Mouse (Mus musculus): ENCODE measurements around the gene Coa6. TPM values are rescaled to one million over a fixed set of nuclear protein-coding genes. Genes with fewer than 3 reads are reported as not detected.
A peak's percentile ranks its signal among the peaks of the same experiment; 100 is the strongest.
"Not testable (repeated sequence)": the region's sequence is repeated elsewhere in the genome, so short reads cannot be mapped to it uniquely, and the experiment has no call there.

The Coa6 gene
- polyA plus RNA-seq, 1 experiment from 2014 or later, result 57.9 TPM

- Histone ChIP-seq H3K9ac (ENCODE audit: low read depth, low read length) (no peak overlapping the region), H3K27ac (ENCODE audit: low read depth, low read length) (no peak overlapping the region), H3K36me3 (ENCODE audit: control insufficient read depth, insufficient read depth, low read length) (no peaks in the 10 kb centered on the region), H3K4me1 (replicated peaks; ENCODE audit: control insufficient read depth, insufficient read depth, low read length) (no peaks in the 10 kb centered on the region), H3K4me3 (ENCODE audit: low read depth, low read length) (no peak overlapping the region), H3K9me3 (ENCODE audit: control insufficient read depth, low read length) (no peaks in the 10 kb centered on the region), H3K27me3 (replicated peaks; ENCODE audit: control insufficient read depth, insufficient read depth, low read length) (no peaks in the 10 kb centered on the region), H3K4me2 (no peak overlapping the region)
- no peak for ATAC-seq (replicated peaks; ENCODE audit: low FRiP score)
- 65% methylated on average over 5 of the region's 5 CpGs for WGBS
- no peak for DNase-seq (ENCODE audit: low spot score)
These were observed 26.4 kb upstream of the Coa6 start for GRCm38 (mm10) chr8:126395917-126396316.

- H3K27me3 ChIP-seq (replicated peaks; ENCODE audit: control insufficient read depth, insufficient read depth, low read length), result no peaks in the 10 kb centered on the region
- H3K4me1 ChIP-seq (replicated peaks; ENCODE audit: control insufficient read depth, insufficient read depth, low read length), result no peaks in the 10 kb centered on the region
- no peak overlapping the region for H3K9ac ChIP-seq (ENCODE audit: low read depth, low read length)
- WGBS, result 70% methylated on average over 3 of the region's 3 CpGs
- ATAC-seq (replicated peaks; ENCODE audit: low FRiP score), result no peak
- no peak overlapping the region for H3K27ac ChIP-seq (ENCODE audit: low read depth, low read length)
- no peaks in the 10 kb centered on the region for H3K9me3 ChIP-seq (ENCODE audit: control insufficient read depth, low read length)
- no peak overlapping the region for H3K4me2 ChIP-seq
- no peak for DNase-seq (ENCODE audit: low spot score)
- no peaks in the 10 kb centered on the region for H3K36me3 ChIP-seq (ENCODE audit: control insufficient read depth, insufficient read depth, low read length)
- no peak overlapping the region for H3K4me3 ChIP-seq (ENCODE audit: low read depth, low read length)
These were observed 24.0 kb upstream of the Coa6 start for GRCm38 (mm10) chr8:126398349-126398748.

- DNase-seq (ENCODE audit: low spot score); H3K4me1 ChIP-seq (replicated peaks; ENCODE audit: control insufficient read depth, insufficient read depth, low read length); H3K36me3 ChIP-seq (ENCODE audit: control insufficient read depth, insufficient read depth, low read length); H3K27ac ChIP-seq (ENCODE audit: low read depth, low read length); H3K4me3 ChIP-seq (ENCODE audit: low read depth, low read length); H3K9ac ChIP-seq (ENCODE audit: low read depth, low read length); H3K9me3 ChIP-seq (ENCODE audit: control insufficient read depth, low read length); H3K27me3 ChIP-seq (replicated peaks; ENCODE audit: control insufficient read depth, insufficient read depth, low read length); ATAC-seq (replicated peaks; ENCODE audit: low FRiP score); H3K4me2 ChIP-seq: not testable (repeated sequence)
These were observed 17.8 kb upstream of the Coa6 start for GRCm38 (mm10) chr8:126404550-126404949.

- H3K9ac ChIP-seq (ENCODE audit: low read depth, low read length), result no peak overlapping the region
- H3K27me3 ChIP-seq (replicated peaks; ENCODE audit: control insufficient read depth, insufficient read depth, low read length), result no peaks in the 10 kb centered on the region
- DNase-seq (ENCODE audit: low spot score), result no peak
- no peaks in the 10 kb centered on the region for H3K36me3 ChIP-seq (ENCODE audit: control insufficient read depth, insufficient read depth, low read length)
- no peaks in the 10 kb centered on the region for H3K4me1 ChIP-seq (replicated peaks; ENCODE audit: control insufficient read depth, insufficient read depth, low read length)
- H3K4me2 ChIP-seq, result no peak overlapping the region
- H3K27ac ChIP-seq (ENCODE audit: low read depth, low read length), result no peak overlapping the region
- H3K4me3 ChIP-seq (ENCODE audit: low read depth, low read length), result no peak overlapping the region
- 68% methylated on average over 4 of the region's 4 CpGs for WGBS
- ATAC-seq (replicated peaks; ENCODE audit: low FRiP score), result no peak
- no peaks in the 10 kb centered on the region for H3K9me3 ChIP-seq (ENCODE audit: control insufficient read depth, low read length)
These were observed 17.3 kb upstream of the Coa6 start for GRCm38 (mm10) chr8:126405030-126405429.

- WGBS, result 81% methylated on average over 3 of the region's 3 CpGs
- ATAC-seq (replicated peaks; ENCODE audit: low FRiP score), result peak; percentile 44; the same call in 1 of the 2 replicates
- Histone ChIP-seq H3K27ac (ENCODE audit: low read depth, low read length) (no peak overlapping the region), H3K4me2 (no peak overlapping the region), H3K27me3 (replicated peaks; ENCODE audit: control insufficient read depth, insufficient read depth, low read length) (no peaks in the 10 kb centered on the region), H3K36me3 (ENCODE audit: control insufficient read depth, insufficient read depth, low read length) (peaks cover 2% of the 10 kb centered on the region), H3K9me3 (ENCODE audit: control insufficient read depth, low read length) (no peaks in the 10 kb centered on the region), H3K4me1 (replicated peaks; ENCODE audit: control insufficient read depth, insufficient read depth, low read length) (peaks cover 6% of the 10 kb centered on the region), H3K4me3 (ENCODE audit: low read depth, low read length) (no peak overlapping the region), H3K9ac (ENCODE audit: low read depth, low read length) (no peak overlapping the region)
- no peak for DNase-seq (ENCODE audit: low spot score)
These were observed 1.5 kb upstream of the Coa6 start for GRCm38 (mm10) chr8:126420834-126421233.

DNA sequence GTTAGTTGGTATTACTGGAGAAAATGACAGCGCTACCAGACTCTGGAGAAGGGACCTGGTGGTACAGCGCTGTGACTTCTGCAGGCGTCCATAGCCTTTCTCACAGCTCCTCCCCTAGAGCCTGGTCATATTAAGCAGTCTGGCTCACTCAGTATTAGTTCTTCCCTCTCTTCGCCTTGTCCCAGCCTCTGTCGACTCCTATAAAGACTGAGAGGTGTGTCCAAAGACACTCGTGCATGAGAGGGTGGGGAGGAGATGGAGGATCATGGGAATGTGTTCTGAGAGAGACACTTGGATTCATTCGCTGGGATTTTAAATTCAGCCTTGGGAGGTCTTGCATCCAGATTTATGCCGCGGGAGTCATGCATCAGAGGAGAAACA is 595 bp downstream of the Coa6 start:
- no peak for DNase-seq (ENCODE audit: low spot score)
- WGBS, result 9% methylated on average over 9 of the region's 9 CpGs
- Histone ChIP-seq H3K4me1 (replicated peaks; ENCODE audit: control insufficient read depth, insufficient read depth, low read length) (peaks cover 6% of the 10 kb centered on the region), H3K27me3 (replicated peaks; ENCODE audit: control insufficient read depth, insufficient read depth, low read length) (no peaks in the 10 kb centered on the region), H3K27ac (ENCODE audit: low read depth, low read length) (peak overlapping the region; percentile 71), H3K9me3 (ENCODE audit: control insufficient read depth, low read length) (no peaks in the 10 kb centered on the region), H3K4me2 (peak overlapping the region; percentile 93), H3K4me3 (ENCODE audit: low read depth, low read length) (peak overlapping the region; percentile 92), H3K36me3 (ENCODE audit: control insufficient read depth, insufficient read depth, low read length) (peaks cover 20% of the 10 kb centered on the region), H3K9ac (ENCODE audit: low read depth, low read length) (peak overlapping the region; percentile 80)
- peak; percentile 49 for ATAC-seq (replicated peaks; ENCODE audit: low FRiP score)

DNA sequence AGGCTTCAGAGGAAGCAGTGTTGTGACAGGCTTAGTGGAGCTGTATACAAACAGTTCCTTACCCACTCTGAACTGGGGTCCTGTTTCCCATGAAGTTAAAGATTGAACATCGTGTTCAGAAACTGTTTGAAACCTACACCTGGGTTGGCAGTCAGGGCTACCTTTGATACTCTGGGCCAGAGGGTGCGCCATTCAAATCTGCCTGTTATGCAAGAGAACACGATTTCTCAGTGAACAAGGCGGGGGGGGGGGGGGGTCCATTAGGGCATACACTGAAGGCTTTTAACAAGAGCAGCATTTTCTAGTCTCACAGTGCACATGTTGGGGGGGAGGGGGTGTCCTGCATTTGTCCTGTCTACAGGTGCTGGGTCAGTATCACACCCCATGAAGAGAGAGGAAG is 1.8 kb downstream of the Coa6 start:
- Histone ChIP-seq H3K36me3 (ENCODE audit: control insufficient read depth, insufficient read depth, low read length) (peaks cover 31% of the 10 kb centered on the region), H3K4me2 (no peak overlapping the region), H3K9ac (ENCODE audit: low read depth, low read length) (no peak overlapping the region), H3K4me3 (ENCODE audit: low read depth, low read length) (no peak overlapping the region), H3K27ac (ENCODE audit: low read depth, low read length) (no peak overlapping the region), H3K4me1 (replicated peaks; ENCODE audit: control insufficient read depth, insufficient read depth, low read length) (peaks cover 6% of the 10 kb centered on the region), H3K9me3 (ENCODE audit: control insufficient read depth, low read length) (no peaks in the 10 kb centered on the region), H3K27me3 (replicated peaks; ENCODE audit: control insufficient read depth, insufficient read depth, low read length) (no peaks in the 10 kb centered on the region)
- no peak for ATAC-seq (replicated peaks; ENCODE audit: low FRiP score)
- 82% methylated on average over 4 of the region's 4 CpGs for WGBS
- no peak for DNase-seq (ENCODE audit: low spot score)

DNA sequence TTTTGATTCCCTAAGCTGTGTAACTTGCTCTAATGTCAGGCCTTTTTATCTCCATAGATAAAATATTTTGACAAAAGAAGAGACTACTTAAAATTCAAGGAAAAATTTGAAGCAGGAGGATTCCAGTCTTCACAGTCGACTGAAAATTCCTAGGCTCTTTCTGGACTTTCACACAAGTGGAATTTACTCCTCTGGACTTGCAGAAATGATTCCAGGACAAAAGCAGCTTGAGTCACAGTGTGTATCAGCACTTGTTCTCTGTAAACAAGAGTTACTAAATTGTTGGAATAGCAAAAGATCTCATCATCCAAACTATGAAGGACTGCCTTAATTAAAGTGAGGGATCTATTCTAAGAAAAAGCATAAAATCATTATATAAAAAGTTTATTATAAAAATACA is 2.6 kb downstream of the Coa6 start:
- no peak overlapping the region for H3K27ac ChIP-seq (ENCODE audit: low read depth, low read length)
- H3K36me3 ChIP-seq (ENCODE audit: control insufficient read depth, insufficient read depth, low read length), result peaks cover 37% of the 10 kb centered on the region
- H3K4me2 ChIP-seq, result no peak overlapping the region
- H3K9ac ChIP-seq (ENCODE audit: low read depth, low read length), result no peak overlapping the region
- no peaks in the 10 kb centered on the region for H3K27me3 ChIP-seq (replicated peaks; ENCODE audit: control insufficient read depth, insufficient read depth, low read length)
- DNase-seq (ENCODE audit: low spot score), result no peak
- no peaks in the 10 kb centered on the region for H3K9me3 ChIP-seq (ENCODE audit: control insufficient read depth, low read length)
- WGBS, result 80% methylated on average over 1 of the region's 1 CpGs
- no peak overlapping the region for H3K4me3 ChIP-seq (ENCODE audit: low read depth, low read length)
- ATAC-seq (replicated peaks; ENCODE audit: low FRiP score), result no peak
- H3K4me1 ChIP-seq (replicated peaks; ENCODE audit: control insufficient read depth, insufficient read depth, low read length), result peaks cover 6% of the 10 kb centered on the region

DNA sequence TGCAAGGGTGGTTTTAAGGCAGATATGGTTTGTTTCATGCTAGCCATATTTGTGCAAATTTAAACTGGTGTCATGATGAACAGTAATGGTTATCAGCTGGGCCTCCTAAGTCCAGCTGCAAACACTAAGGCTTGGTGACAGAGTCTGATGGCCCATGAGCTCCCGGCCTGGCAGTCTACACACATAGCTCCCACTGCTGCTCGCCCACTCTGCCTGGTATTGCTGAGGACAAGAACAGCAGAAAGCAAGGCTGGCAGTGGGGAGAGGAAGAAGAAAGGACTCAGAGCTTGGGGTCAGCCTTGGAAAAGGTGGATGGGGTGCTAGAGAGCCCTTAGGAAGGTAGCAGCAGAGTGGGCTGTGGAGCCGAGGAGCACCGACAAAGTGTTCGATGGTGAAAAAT is 7.3 kb downstream of the Coa6 start:
- no peak overlapping the region for H3K4me2 ChIP-seq
- H3K9ac ChIP-seq (ENCODE audit: low read depth, low read length), result no peak overlapping the region
- no peak overlapping the region for H3K4me3 ChIP-seq (ENCODE audit: low read depth, low read length)
- ATAC-seq (replicated peaks; ENCODE audit: low FRiP score) (no peak), DNase-seq (ENCODE audit: low spot score) (no peak)
- no peaks in the 10 kb centered on the region for H3K4me1 ChIP-seq (replicated peaks; ENCODE audit: control insufficient read depth, insufficient read depth, low read length)
- no peaks in the 10 kb centered on the region for H3K9me3 ChIP-seq (ENCODE audit: control insufficient read depth, low read length)
- H3K27me3 ChIP-seq (replicated peaks; ENCODE audit: control insufficient read depth, insufficient read depth, low read length), result no peaks in the 10 kb centered on the region
- 93% methylated on average over 5 of the region's 5 CpGs for WGBS
- H3K27ac ChIP-seq (ENCODE audit: low read depth, low read length), result no peak overlapping the region
- peaks cover 49% of the 10 kb centered on the region for H3K36me3 ChIP-seq (ENCODE audit: control insufficient read depth, insufficient read depth, low read length)

Measured in liver, embryonic 11.5 days (tissue).